Mouse (Mus musculus) limb, embryonic 11.5 days (tissue): Measurements from ENCODE around the gene Hoxc8. TPM values are rescaled to one million over a fixed set of nuclear protein-coding genes. Genes with fewer than 3 reads are reported as not detected.

Experiments used
- ATAC-seq: fragments of 200-750 bp; cut with Nextera tagmentation; 2 replicates; pipeline ENCODE4 v1.8.0; 2017; ENCODE audit warnings: low read depth; ENCODE audit not compliant: insufficient number of reproducible peaks, low FRiP score, low TSS enrichment
- DNase-seq: peaks from one replicate; pipeline ENCODE4 v3.0.0-alpha.2; 2015; ENCODE audit warnings: low spot score
- H3K27ac ChIP-seq: fragments of 300-500 bp; sonication (generic); replicated peaks from 2 replicates; pipeline ENCODE4 v1.5.1; 2014; ENCODE audit warnings: low read depth, mild to moderate bottlenecking, low read length
- H3K27me3 ChIP-seq: fragments of 300-500 bp; sonication (generic); 2 replicates; pipeline ENCODE4 v1.6.1; 2014; ENCODE audit warnings: mild to moderate bottlenecking, low read length, mixed read lengths; ENCODE audit not compliant: control insufficient read depth, insufficient read depth
- H3K36me3 ChIP-seq: fragments of 300-500 bp; sonication (generic); 2 replicates; pipeline ENCODE4 v1.6.1; 2014; ENCODE audit warnings: mild to moderate bottlenecking, low read length, moderate library complexity, mixed read lengths; ENCODE audit not compliant: control insufficient read depth, insufficient read depth
- H3K4me1 ChIP-seq: fragments of 300-500 bp; sonication (generic); 2 replicates; pipeline ENCODE4 v1.6.1; 2014; ENCODE audit warnings: low read length, mixed read lengths; ENCODE audit not compliant: control insufficient read depth, insufficient read depth
- H3K4me2 ChIP-seq: fragments of 300-500 bp; sonication (generic); 2 replicates; pipeline ENCODE4 v1.6.1; 2014; ENCODE audit warnings: low read depth, mild to moderate bottlenecking, moderate library complexity; ENCODE audit not compliant: severe bottlenecking
- H3K4me3 ChIP-seq: fragments of 300-500 bp; sonication (generic); 2 replicates; pipeline ENCODE4 v1.5.1; 2014; ENCODE audit warnings: low read depth, low read length
- H3K9ac ChIP-seq: fragments of 300-500 bp; sonication (generic); 2 replicates; pipeline ENCODE4 v1.6.1; 2014; ENCODE audit warnings: mild to moderate bottlenecking, low read length
- H3K9me3 ChIP-seq: fragments of 300-500 bp; sonication (generic); 2 replicates; pipeline ENCODE4 v1.6.1; 2016; ENCODE audit warnings: low read length; ENCODE audit not compliant: control insufficient read depth
- WGBS: fragments of 180-500 bp; shearing (Covaris S2); extraction: QIAGEN DNeasy Blood & Tissue Kit; methylation state at CpG from one replicate; pipeline ENCODE4 v1.1.7; 2014; 5-methylcytosine and 5-hydroxymethylcytosine counted together
- polyA plus RNA-seq: library from polyadenylated mRNA; unstranded; fragments of >200 nt; fragmentation: Nextera tagmentation; extraction: Ambion mirVana; gene quantifications from 2 replicates; pipeline ENCODE4 v1.2.1, GENCODE M21; 2014

Hoxc8 gene
- polyA plus RNA-seq, result 4.6 and 4.8 TPM in 2 replicates

DNA sequence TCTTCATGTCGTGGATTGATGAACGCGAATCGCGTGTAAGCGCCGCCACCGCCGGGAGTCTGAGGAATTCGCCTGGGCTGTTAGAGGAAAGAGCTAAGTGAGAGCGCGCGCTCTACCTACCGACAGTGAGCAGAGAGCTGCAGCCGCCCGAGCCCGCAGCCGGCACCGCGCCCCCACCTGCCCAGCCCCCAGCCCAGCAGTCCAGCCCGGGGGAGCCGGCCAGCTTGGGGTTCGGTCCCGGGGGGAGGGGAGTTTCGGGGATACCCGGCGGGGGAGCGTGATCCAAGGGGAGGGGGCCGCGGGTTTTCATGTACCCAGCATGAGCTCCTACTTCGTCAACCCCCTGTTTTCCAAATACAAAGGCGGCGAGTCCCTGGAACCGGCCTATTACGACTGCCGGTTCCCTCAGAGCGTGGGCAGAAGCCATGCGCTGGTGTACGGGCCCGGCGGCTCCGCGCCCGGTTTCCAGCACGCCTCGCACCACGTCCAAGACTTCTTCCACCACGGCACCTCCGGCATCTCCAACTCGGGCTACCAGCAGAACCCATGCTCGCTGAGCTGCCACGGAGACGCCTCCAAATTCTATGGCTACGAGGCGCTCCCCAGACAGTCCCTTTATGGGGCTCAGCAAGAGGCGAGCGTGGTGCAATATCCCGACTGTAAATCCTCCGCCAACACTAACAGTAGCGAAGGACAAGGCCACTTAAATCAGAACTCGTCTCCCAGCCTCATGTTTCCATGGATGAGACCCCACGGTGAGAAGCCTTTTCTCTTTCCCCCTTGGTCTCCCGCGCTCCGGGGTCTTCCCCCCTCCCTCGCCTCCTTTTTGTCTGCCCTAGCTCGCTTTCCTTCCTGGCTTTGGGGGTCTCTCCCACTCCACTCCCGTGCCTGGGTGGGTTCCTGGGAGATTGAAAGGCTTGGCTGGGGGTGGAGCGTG lies at the start of gene Hoxc8:
Hoxc8 (plus strand) TSS at position 147 of the 937 bp plus-strand sequence.
- no peaks in the 10 kb centered on the region for H3K9me3 ChIP-seq
- H3K27ac ChIP-seq, result no peak within 1 kb of the TSS
- H3K4me2 ChIP-seq, result peak within 1 kb of the TSS; percentile 61
- peaks cover 18% of the 10 kb centered on the region for H3K4me1 ChIP-seq
- no peak for ATAC-seq
- H3K36me3 ChIP-seq, result no peaks in the 10 kb centered on the region
- H3K9ac ChIP-seq, result peak within 1 kb of the TSS; percentile 57
- peak; percentile 75 for DNase-seq
- peaks cover 84% of the 10 kb centered on the region for H3K27me3 ChIP-seq
- H3K4me3 ChIP-seq, result peak within 1 kb of the TSS; percentile 29
- under 1% methylated on average over 57 of the region's 69 CpGs for WGBS

DNA sequence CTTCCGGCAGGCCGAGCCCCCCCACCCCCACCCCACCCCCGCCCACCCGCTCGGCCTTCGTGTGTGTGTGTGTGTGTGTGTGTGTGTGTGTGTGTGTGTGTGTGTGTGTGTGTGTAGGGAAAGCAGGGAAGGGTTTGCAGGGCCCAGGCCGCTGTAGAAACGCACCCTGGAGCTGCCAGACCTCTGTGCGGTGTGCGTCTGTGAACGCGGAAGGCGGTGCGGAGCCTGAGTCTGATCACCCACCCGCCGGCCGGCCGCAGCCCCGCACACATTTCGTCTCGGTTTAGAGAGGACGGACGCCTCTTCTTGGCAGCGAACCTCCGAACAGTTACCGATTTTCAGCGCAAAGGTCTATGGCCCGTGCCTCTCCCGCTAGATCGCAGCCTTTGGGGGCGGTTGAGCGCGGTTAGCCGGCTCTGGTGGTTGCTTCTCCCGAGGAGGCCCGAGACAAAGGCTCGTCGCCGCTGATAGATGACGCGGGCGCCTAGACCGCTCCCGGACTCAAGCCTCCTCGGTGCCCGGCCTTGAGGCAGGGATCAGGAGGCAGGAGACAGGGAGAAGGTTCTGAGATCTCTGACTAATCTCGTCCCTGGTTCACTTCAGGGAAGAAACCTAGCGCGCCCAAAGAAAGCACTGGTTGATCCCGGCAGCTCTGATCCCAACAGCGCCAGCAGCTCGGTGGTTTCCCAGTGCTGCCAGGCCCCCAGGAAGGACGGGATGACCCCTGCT lies 47.5 kb upstream of the Hoxc8 start:
- H3K4me1 ChIP-seq, result peaks cover 10% of the 10 kb centered on the region
- no peaks in the 10 kb centered on the region for H3K9me3 ChIP-seq
- under 1% methylated on average over 46 of the region's 53 CpGs for WGBS
- H3K36me3 ChIP-seq, result no peaks in the 10 kb centered on the region
- peak overlapping the region; percentile 63 for H3K9ac ChIP-seq
- ATAC-seq (no peak), DNase-seq (peak; percentile 74)
- peaks cover 78% of the 10 kb centered on the region for H3K27me3 ChIP-seq
- peak overlapping the region; percentile 59 for H3K4me2 ChIP-seq
- H3K4me3 ChIP-seq, result peak overlapping the region; percentile 33
- H3K27ac ChIP-seq, result no peak overlapping the region

DNA sequence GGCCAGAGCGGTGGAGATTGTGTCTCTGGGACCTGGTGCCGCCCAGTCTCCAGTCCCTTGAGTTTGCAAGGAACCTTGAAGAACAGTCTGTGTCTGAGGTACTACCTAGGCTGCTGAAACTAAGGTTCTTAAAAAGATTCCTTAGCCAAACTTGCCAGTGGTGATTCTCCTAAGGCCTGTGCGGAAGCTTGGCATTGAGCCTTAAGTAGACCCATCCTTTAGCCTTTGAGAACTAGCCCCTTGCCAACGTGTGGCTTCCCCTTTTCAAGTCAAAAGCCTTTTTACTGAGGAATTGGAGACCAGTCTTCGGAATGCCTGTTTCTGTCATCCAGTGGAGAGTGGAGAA lies 47.0 kb upstream of the Hoxc8 start:
- Histone ChIP-seq H3K4me2 (peak overlapping the region; percentile 59), H3K27ac (no peak overlapping the region)
- 6% methylated on average over 5 of the region's 5 CpGs for WGBS

DNA sequence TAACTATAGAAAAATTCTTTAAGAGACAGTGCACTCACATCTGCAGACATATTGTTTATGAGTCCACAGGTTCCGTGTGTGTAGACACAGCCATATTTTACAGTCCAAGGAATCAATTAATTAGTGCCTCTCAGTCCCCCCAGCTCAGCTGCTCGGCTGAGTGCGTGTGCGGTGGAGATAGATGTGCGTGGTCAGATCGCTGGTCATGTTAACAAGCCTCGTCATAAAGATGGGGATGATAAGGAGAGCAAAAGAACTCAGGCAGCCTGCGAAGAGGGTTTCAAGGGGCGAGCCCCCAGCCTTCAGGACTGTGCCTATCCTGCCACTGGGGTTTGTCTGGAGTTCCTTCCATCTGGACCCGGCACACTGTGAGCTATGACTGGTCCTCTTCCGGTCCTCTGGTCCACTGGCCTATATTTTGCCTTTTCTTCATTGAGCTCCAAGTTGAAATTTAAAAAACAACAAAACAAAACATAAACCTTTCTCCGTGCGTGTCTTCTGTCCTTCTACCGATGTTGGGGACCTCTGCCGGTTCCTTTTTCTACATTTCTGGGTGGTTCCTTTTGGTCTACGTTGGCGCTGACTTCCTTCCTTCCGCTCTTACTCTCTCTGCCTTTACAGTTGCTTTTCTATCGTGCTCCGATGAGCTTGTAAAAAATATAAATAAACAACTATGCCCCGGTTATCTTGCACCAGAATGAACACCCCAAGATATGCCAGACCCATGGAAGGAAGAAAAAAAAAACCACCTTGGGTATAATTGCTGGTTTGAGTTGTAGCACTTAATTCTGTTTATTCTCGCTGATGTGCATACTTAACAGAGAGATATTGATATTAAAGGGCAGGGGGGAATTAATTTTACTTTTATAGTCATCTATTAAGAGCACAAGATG lies 45.0 kb upstream of the Hoxc8 start:
- H3K27me3 ChIP-seq, result peaks cover 71% of the 10 kb centered on the region
- no peaks in the 10 kb centered on the region for H3K36me3 ChIP-seq
- no peak for ATAC-seq
- DNase-seq, result no peak
- no peak overlapping the region for H3K4me3 ChIP-seq
- no peaks in the 10 kb centered on the region for H3K9me3 ChIP-seq
- no peak overlapping the region for H3K27ac ChIP-seq
- no peak overlapping the region for H3K9ac ChIP-seq
- H3K4me1 ChIP-seq, result no peaks in the 10 kb centered on the region; the same call in 1 of the 2 replicates
- 7% methylated on average over 22 of the region's 22 CpGs for WGBS
- H3K4me2 ChIP-seq, result peak overlapping the region; percentile 19; the same call in 1 of the 2 replicates

More for the DNA sequence above, 47.0 kb upstream of the Hoxc8 start:
- Histone ChIP-seq H3K4me1 (peaks cover 10% of the 10 kb centered on the region), H3K4me3 (peak overlapping the region; percentile 33), H3K36me3 (no peaks in the 10 kb centered on the region), H3K27me3 (peaks cover 77% of the 10 kb centered on the region), H3K9me3 (no peaks in the 10 kb centered on the region), H3K9ac (peak overlapping the region; percentile 63)
- DNase-seq (no peak), ATAC-seq (no peak)

DNA sequence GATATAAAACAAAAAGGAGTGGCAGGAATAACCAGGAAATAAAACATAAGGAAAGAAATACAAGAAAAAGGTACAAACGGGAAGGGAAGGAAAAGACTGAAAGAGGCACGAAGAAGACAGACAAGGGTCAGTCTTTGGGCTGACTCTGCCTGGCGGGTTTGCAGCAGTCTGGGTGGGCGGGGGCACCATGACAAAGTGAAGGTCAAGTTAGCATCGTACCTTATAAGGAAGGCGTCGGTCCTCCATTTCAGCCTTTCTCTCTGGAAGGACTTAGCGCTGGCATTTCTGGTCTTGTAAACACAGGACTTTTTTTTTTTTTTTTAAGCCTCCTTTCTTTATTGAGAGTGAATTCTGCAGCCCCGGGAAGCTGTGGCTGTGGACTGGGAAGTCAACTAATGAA lies 43.1 kb upstream of the Hoxc8 start:
- H3K9ac ChIP-seq, result peak overlapping the region; percentile 47; the same call in 1 of the 2 replicates
- no peak overlapping the region for H3K4me3 ChIP-seq
- H3K27me3 ChIP-seq, result peaks cover 64% of the 10 kb centered on the region
- peak overlapping the region; percentile 25 for H3K4me2 ChIP-seq
- no peaks in the 10 kb centered on the region; the same call in 1 of the 2 replicates for H3K4me1 ChIP-seq
- ATAC-seq, result no peak
- no peak for DNase-seq
- no peaks in the 10 kb centered on the region for H3K9me3 ChIP-seq
- H3K36me3 ChIP-seq, result no peaks in the 10 kb centered on the region
- WGBS, result 2% methylated on average over 9 of the region's 9 CpGs
- H3K27ac ChIP-seq, result no peak overlapping the region; the same call in 1 of the 2 replicates

DNA sequence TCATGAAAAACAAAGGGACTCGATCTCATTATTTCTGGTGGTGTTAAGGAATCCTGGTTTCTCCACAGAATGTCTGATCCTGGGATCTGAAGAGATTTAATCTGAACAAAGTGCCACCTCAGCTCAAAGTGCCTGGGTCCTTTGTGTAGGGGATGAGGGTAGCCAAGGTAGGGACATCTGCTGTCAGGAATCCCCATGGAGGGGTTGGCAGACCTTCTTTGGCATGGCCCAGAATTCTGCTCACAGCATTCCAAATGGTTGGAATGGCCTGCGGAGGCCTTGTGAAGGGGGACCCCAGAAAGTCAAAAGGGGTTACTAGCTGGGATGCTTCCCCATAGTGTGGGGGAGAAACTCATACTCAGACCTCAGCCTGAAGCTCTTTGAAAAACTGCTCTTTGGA lies 41.6 kb upstream of the Hoxc8 start:
- H3K4me3 ChIP-seq, result no peak overlapping the region
- whole genome bisulfite sequencing, result 18% methylated on average over 2 of the region's 2 CpGs
- H3K27me3 ChIP-seq, result peaks cover 68% of the 10 kb centered on the region
- H3K9ac ChIP-seq, result peak overlapping the region; percentile 22; the same call in 1 of the 2 replicates
- DNase-seq (no peak), ATAC-seq (no peak)
- peaks cover 4% of the 10 kb centered on the region; the same call in 1 of the 2 replicates for H3K4me1 ChIP-seq
- no peaks in the 10 kb centered on the region for H3K36me3 ChIP-seq
- H3K9me3 ChIP-seq, result no peaks in the 10 kb centered on the region
- peak overlapping the region; percentile 5; the same call in 1 of the 2 replicates for H3K4me2 ChIP-seq
- no peak overlapping the region for H3K27ac ChIP-seq

DNA sequence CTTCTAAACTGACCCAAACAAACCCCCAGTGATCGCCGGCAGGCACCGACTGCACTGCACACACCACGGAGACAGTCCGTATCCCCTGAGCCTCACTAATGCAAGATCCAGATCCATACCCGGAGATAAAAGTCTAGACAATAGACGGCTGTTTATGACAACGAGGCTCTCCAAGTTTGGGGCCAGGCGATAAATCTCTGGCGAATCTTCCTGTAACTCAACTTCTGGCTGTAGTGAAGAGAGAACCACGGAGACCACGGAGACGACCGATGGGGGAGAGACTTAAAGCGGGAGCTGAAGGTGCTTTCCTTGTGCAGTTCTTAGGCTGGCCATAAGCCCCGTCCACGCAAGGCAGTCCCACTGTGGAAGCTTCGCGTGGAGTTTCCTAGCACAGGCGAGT lies 40.7 kb upstream of the Hoxc8 start:
- Histone ChIP-seq H3K36me3 (no peaks in the 10 kb centered on the region), H3K27me3 (peaks cover 66% of the 10 kb centered on the region), H3K9ac (peak overlapping the region; percentile 58; the same call in 1 of the 2 replicates), H3K27ac (peak overlapping the region; percentile 76), H3K9me3 (no peaks in the 10 kb centered on the region), H3K4me2 (peak overlapping the region; percentile 42), H3K4me1 (peaks cover 4% of the 10 kb centered on the region; the same call in 1 of the 2 replicates), H3K4me3 (peak overlapping the region; percentile 24)
- DNase-seq (peak; percentile 66), ATAC-seq (no peak)
- 1% methylated on average over 20 of the region's 20 CpGs for WGBS
